Mouse (Mus musculus) kidney, adult 2 months (tissue): Measurements from ENCODE around the gene Dqx1. TPM values are rescaled to one million over a fixed set of nuclear protein-coding genes. Genes with fewer than 3 reads are reported as not detected.

Experiments
- DNase-seq: peaks from one replicate; pipeline ENCODE4 v3.0.0; 2021
- H3K27ac ChIP-seq: fragments of 200-500 bp; 2 replicates; pipeline ENCODE4 v1.5.1; 2012; ENCODE audit warnings: low read depth, low read length, control low read depth, inconsistent platforms; ENCODE audit not compliant: insufficient read depth
- H3K27me3 ChIP-seq: fragments of 200-500 bp; replicated peaks from 2 replicates; pipeline ENCODE4 v1.6.1; 2012; ENCODE audit warnings: mild to moderate bottlenecking, moderate library complexity, low read length, inconsistent platforms; ENCODE audit not compliant: control insufficient read depth, insufficient read depth
- H3K36me3 ChIP-seq: fragments of 200-500 bp; 2 replicates; pipeline ENCODE4 v1.6.1; 2012; ENCODE audit warnings: mild to moderate bottlenecking, moderate library complexity, low read length, inconsistent platforms; ENCODE audit not compliant: control insufficient read depth, insufficient read depth
- H3K4me1 ChIP-seq: fragments of 200-500 bp; 2 replicates; pipeline ENCODE4 v1.6.1; 2011; ENCODE audit warnings: low read length; ENCODE audit not compliant: control insufficient read depth, insufficient read depth
- H3K4me3 ChIP-seq: fragments of 200-500 bp; 2 replicates; pipeline ENCODE4 v1.5.1; 2011; ENCODE audit warnings: mild to moderate bottlenecking, low read depth, low read length, control low read depth; ENCODE audit not compliant: insufficient read depth
- CTCF ChIP-seq: fragments of 200-500 bp; conservative IDR thresholded peaks from 2 replicates; pipeline ENCODE4 v1.5.1; 2011; ENCODE audit warnings: low read depth, mild to moderate bottlenecking, control low read depth, low read length, moderate library complexity, mixed read lengths; ENCODE audit not compliant: insufficient read depth, insufficient read length
- POLR2A ChIP-seq: fragments of 200-500 bp; IDR thresholded peaks from one replicate; pipeline ENCODE4 v1.6.1; 2011; ENCODE audit warnings: low read depth, low read length, control low read depth
- WGBS: fragments of 180-500 bp; shearing (Covaris S2); methylation state at CpG from one replicate; pipeline ENCODE4 v1.1.7; 2018; 5-methylcytosine and 5-hydroxymethylcytosine counted together
- polyA plus RNA-seq: library from polyadenylated mRNA; depleted of rRNA; stranded (reverse); fragments of >200 nt; gene quantifications from 2 replicates; pipeline ENCODE4 v1.2.3, GENCODE M21; 2012; rRNA removed

The Dqx1 gene
- polyA plus RNA-seq, result 8.8 and 11.0 TPM in 2 replicates

- peak; percentile 91 for DNase-seq
- WGBS, result 36% methylated on average over 3 of the region's 3 CpGs
- TF ChIP-seq CTCF (no peak), POLR2A (no peak)
- Histone ChIP-seq H3K36me3 (no peaks in the 10 kb centered on the region), H3K4me1 (peaks cover 10% of the 10 kb centered on the region), H3K27me3 (no peaks in the 10 kb centered on the region), H3K4me3 (peak within 1 kb of the TSS; percentile 9; the same call in 1 of the 2 replicates), H3K27ac (no peak within 1 kb of the TSS)
Observed at GRCm38 (mm10) chr6:83057790-83058189, at the start of gene Dqx1. Gene Dqx1 (plus strand): TSS chr6:83057844.

DNA sequence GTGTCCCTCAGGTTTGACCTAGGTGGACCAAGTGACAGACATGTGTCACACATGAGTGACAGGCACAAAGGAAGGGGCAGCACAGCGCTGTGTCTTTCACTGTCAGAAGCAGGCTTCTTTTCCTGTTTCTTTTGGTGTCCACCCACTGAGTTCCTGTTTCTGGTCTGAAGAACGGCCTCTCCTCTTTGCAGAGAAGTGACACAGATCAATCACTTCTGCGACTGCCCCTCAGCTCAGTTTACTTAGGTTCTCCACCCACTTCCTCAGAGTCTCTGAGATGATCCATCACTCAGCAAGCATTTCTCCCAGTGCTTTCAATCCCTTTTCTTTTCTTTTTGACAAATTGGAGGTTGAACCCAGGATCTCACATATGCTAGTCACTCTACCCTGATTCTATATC is 49.0 kb upstream of the Dqx1 start:
- DNase-seq, result peak; percentile 6
- Histone ChIP-seq H3K4me1 (no peaks in the 10 kb centered on the region), H3K27me3 (no peaks in the 10 kb centered on the region), H3K4me3 (no peak overlapping the region), H3K27ac (no peak overlapping the region), H3K36me3 (no peaks in the 10 kb centered on the region)
- TF ChIP-seq POLR2A, result no peak
- no peak for TF ChIP-seq CTCF
- WGBS, result 45% methylated on average over 3 of the region's 3 CpGs

GRCm38 (mm10) chr6:83010010-83010409 is 47.6 kb upstream of the Dqx1 start:
- TF ChIP-seq POLR2A, result no peak
- no peak for TF ChIP-seq CTCF
- Histone ChIP-seq H3K4me1 (no peaks in the 10 kb centered on the region), H3K27ac (no peak overlapping the region), H3K27me3 (no peaks in the 10 kb centered on the region), H3K4me3 (no peak overlapping the region), H3K36me3 (no peaks in the 10 kb centered on the region)
- DNase-seq, result no peak
- 50% methylated on average over 7 of the region's 7 CpGs for WGBS

- 72% methylated on average over 7 of the region's 7 CpGs for WGBS
- H3K36me3 ChIP-seq, result no peaks in the 10 kb centered on the region
- DNase-seq, result no peak
Observed at GRCm38 (mm10) chr6:83011255-83011654, 46.4 kb upstream of the Dqx1 start.

GRCm38 (mm10) chr6:83011756-83012155 is 45.9 kb upstream of the Dqx1 start:
- no peaks in the 10 kb centered on the region for H3K36me3 ChIP-seq
- TF ChIP-seq POLR2A (no peak), CTCF (no peak)
- H3K27me3 ChIP-seq, result no peaks in the 10 kb centered on the region
- H3K27ac ChIP-seq, result no peak overlapping the region
- no peak for DNase-seq
- H3K4me3 ChIP-seq, result no peak overlapping the region
- 80% methylated on average over 6 of the region's 6 CpGs for WGBS
- no peaks in the 10 kb centered on the region for H3K4me1 ChIP-seq

More at GRCm38 (mm10) chr6:83011255-83011654, 46.4 kb upstream of the Dqx1 start:
- TF ChIP-seq POLR2A (no peak), CTCF (no peak)
- H3K27ac ChIP-seq, result no peak overlapping the region
- no peaks in the 10 kb centered on the region for H3K27me3 ChIP-seq
- no peak overlapping the region for H3K4me3 ChIP-seq
- no peaks in the 10 kb centered on the region for H3K4me1 ChIP-seq

- TF ChIP-seq POLR2A (no peak), CTCF (no peak)
- no peaks in the 10 kb centered on the region for H3K36me3 ChIP-seq
- H3K4me1 ChIP-seq, result no peaks in the 10 kb centered on the region
- no peak overlapping the region for H3K27ac ChIP-seq
- no peak overlapping the region for H3K4me3 ChIP-seq
- H3K27me3 ChIP-seq, result no peaks in the 10 kb centered on the region
- DNase-seq, result no peak
- 69% methylated on average over 5 of the region's 5 CpGs for WGBS
Observed at GRCm38 (mm10) chr6:83013444-83013843, 44.2 kb upstream of the Dqx1 start.

DNA sequence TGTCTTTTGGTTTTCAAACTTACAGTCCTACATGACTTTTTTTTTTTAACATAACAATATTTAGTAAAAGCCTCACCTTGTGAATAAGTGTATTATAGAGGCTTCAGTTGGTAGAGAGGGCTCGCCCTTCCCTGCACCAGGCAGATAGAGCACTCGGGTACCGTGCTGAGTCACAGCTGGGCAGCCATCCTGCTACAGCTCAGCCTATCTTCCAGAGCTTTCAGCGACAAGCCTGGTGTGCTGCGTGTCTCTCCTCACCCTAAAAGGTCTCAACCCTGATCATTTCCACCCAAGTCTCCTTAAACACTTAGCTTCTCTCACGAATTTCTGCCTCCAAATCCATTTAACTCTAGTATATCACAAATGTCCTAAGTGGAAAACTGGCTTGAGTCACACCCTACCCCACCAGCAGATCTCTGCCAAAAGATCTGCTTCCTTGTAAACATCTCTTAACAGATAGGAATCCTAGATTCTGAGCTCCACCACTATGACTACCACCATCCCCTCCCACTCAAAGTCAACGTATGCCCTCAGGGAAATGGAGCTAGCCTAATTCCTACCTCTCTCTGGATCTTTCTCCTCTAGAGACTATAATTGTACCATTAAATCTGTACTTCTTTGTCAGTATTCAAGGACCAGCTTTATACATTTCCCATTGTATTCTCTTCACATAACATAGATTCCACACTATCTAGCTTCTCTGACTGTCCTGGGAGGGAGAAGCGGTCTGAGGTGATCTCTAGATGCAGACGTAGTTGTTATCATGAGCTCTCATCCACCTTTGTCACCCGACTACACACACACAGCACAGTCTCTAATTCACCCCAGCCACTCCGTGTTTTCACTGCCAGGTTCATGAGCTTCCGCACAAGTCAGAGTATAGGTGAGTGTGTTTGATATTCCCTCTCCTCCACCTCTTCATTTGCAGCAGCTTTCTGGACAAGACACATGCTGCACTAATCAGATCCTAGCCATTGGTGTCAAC is 42.9 kb upstream of the Dqx1 start:
- DNase-seq, result no peak
- no peak overlapping the region for H3K27ac ChIP-seq

More for the DNA sequence above, 42.9 kb upstream of the Dqx1 start:
- Histone ChIP-seq H3K4me1 (no peaks in the 10 kb centered on the region), H3K36me3 (no peaks in the 10 kb centered on the region), H3K27me3 (no peaks in the 10 kb centered on the region), H3K4me3 (no peak overlapping the region)
- 77% methylated on average over 12 of the region's 12 CpGs for WGBS
- TF ChIP-seq CTCF (no peak), POLR2A (no peak)
